Mouse (Mus musculus) stomach, embryonic 14.5 days (tissue): ENCODE measurements around the gene Olfr868. TPM values are rescaled to one million over a fixed set of nuclear protein-coding genes. Genes with fewer than 3 reads are reported as not detected.

Experiments
- ATAC-seq: fragments of 200-750 bp; cut with Nextera tagmentation; 2 replicates; pipeline ENCODE4 v1.8.0; 2017; ENCODE audit warnings: low read depth, moderate TSS enrichment; ENCODE audit not compliant: insufficient number of reproducible peaks, insufficient read depth, low FRiP score
- H3K27ac ChIP-seq: fragments of 300-500 bp; sonication (generic); 2 replicates; pipeline ENCODE4 v1.5.1; 2014; ENCODE audit warnings: mild to moderate bottlenecking, low read length, moderate library complexity, mixed read lengths
- H3K27me3 ChIP-seq: fragments of 300-500 bp; sonication (generic); 2 replicates; pipeline ENCODE4 v1.6.1; 2014; ENCODE audit warnings: low read length, control low read depth, mixed read lengths; ENCODE audit not compliant: control insufficient read depth, insufficient read depth
- H3K36me3 ChIP-seq: fragments of 300-500 bp; sonication (generic); 2 replicates; pipeline ENCODE4 v1.6.1; 2014; ENCODE audit warnings: mild to moderate bottlenecking, control low read depth, low read length, moderate library complexity, mixed read lengths; ENCODE audit not compliant: control insufficient read depth, insufficient read depth
- H3K4me1 ChIP-seq: fragments of 300-500 bp; sonication (generic); 2 replicates; pipeline ENCODE4 v1.6.1; 2014; ENCODE audit warnings: low read length, control low read depth, mixed read lengths; ENCODE audit not compliant: control insufficient read depth, insufficient read depth
- H3K4me2 ChIP-seq: fragments of 300-500 bp; sonication (generic); replicated peaks from 2 replicates; pipeline ENCODE4 v1.6.1; 2014; ENCODE audit warnings: low read depth, low read length, control low read depth
- H3K4me3 ChIP-seq: fragments of 300-500 bp; sonication (generic); 2 replicates; pipeline ENCODE4 v1.5.1; 2014; ENCODE audit warnings: low read depth, low read length, control low read depth
- H3K9ac ChIP-seq: fragments of 300-500 bp; sonication (generic); replicated peaks from 2 replicates; pipeline ENCODE4 v1.6.1; 2014; ENCODE audit warnings: low read depth, mild to moderate bottlenecking, control low read depth, low read length, moderate library complexity, mixed read lengths
- H3K9me3 ChIP-seq: fragments of 300-500 bp; sonication (generic); 2 replicates; pipeline ENCODE4 v1.6.1; 2016; ENCODE audit warnings: low read depth, low read length, control low read depth; ENCODE audit not compliant: control insufficient read depth
- WGBS: fragments of 180-500 bp; shearing (Covaris S2); extraction: QIAGEN DNeasy Blood & Tissue Kit; methylation state at CpG from one replicate; pipeline ENCODE4 v1.1.7; 2014; 5-methylcytosine and 5-hydroxymethylcytosine counted together
- polyA plus RNA-seq: library from polyadenylated mRNA; unstranded; fragments of >200 nt; fragmentation: Nextera tagmentation; extraction: Ambion mirVana; gene quantifications from 2 replicates; pipeline ENCODE4 v1.2.1, GENCODE M21; 2014

The Olfr868 gene
- not detected in 2 replicates for polyA plus RNA-seq

- Histone ChIP-seq H3K9ac (no peak within 1 kb of the TSS), H3K4me1 (no peaks in the 10 kb centered on the region), H3K4me3 (no peak within 1 kb of the TSS), H3K27me3 (no peaks in the 10 kb centered on the region), H3K9me3 (0 out of 2 replicates have a peak, but pooled peaks cover 5% of the 10 kb centered on the region), H3K27ac (no peak within 1 kb of the TSS), H3K36me3 (no peaks in the 10 kb centered on the region), H3K4me2 (no peak within 1 kb of the TSS)
- WGBS: 40% methylated on average over 2 of the region's 2 CpGs
- ATAC-seq: no peak
These were observed at the start of gene Olfr868 for GRCm38 (mm10) chr9:20098326-20098725. Gene Olfr868, plus strand, starts transcription at chr9:20098626.

GRCm38 (mm10) chr9:20057462-20057861, 41.0 kb upstream of the Olfr868 start, which contains the start of gene Olfr867:
Gene Olfr867, minus strand, starts transcription at chr9:20057562.
- H3K9ac ChIP-seq: no peak within 1 kb of the TSS
- ATAC-seq: no peak
- no peak within 1 kb of the TSS for H3K27ac ChIP-seq
- no peaks in the 10 kb centered on the region for H3K27me3 ChIP-seq
- no peaks in the 10 kb centered on the region for H3K36me3 ChIP-seq
- H3K4me1 ChIP-seq: no peaks in the 10 kb centered on the region
- H3K4me3 ChIP-seq: no peak within 1 kb of the TSS
- no peak within 1 kb of the TSS for H3K4me2 ChIP-seq
- 70% methylated on average over 1 of the region's 1 CpGs for WGBS
- H3K9me3 ChIP-seq: no peaks in the 10 kb centered on the region

DNA sequence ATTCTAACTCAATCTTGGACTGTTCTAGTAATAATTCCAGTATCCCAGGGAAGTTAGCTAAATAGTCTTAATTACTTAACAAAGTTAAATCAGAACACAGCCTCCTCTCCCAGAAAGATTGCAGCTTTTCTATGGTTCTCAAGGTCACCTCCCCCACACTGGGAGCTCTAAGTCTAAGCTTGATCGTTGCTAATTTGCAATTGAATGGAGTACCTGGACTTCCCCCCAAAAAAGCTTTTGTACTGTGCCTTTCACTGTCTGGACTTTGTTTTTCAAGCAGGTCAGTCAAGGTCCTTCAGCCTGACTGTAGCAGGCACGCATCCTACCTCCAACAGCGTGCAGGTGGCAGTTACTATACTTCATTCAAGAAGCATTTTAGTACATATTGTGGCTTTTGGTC, 28.2 kb upstream of the Olfr868 start:
- 75% methylated on average over 3 of the region's 3 CpGs for WGBS
- no peak overlapping the region for H3K4me3 ChIP-seq
- H3K27ac ChIP-seq: no peak overlapping the region
- ATAC-seq: no peak
- no peaks in the 10 kb centered on the region for H3K36me3 ChIP-seq
- no peak overlapping the region for H3K9ac ChIP-seq
- H3K4me2 ChIP-seq: no peak overlapping the region
- H3K27me3 ChIP-seq: no peaks in the 10 kb centered on the region
- H3K4me1 ChIP-seq: no peaks in the 10 kb centered on the region
- no peaks in the 10 kb centered on the region for H3K9me3 ChIP-seq

DNA sequence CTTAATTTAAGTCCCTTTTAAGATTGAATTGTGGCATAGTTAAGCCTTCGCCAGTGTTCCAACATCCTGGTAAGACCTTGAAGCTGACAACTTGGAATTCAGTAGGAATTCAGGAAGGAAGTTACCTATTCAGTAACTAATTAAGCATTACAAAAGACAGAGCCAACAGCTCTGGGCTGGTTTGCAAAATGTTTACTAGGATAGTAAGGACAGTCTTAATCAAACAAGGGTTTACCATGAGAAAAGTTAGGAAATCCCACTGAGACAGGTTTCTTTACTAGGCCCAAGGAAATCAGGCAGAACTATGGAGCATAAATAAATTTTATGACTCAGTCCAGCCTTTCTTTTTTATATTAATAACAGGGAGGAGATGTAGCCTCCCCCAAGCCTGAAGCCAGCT, 27.1 kb upstream of the Olfr868 start:
- Histone ChIP-seq H3K4me3 (no peak overlapping the region), H3K4me2 (no peak overlapping the region), H3K27me3 (no peaks in the 10 kb centered on the region), H3K36me3 (no peaks in the 10 kb centered on the region), H3K27ac (no peak overlapping the region), H3K9ac (no peak overlapping the region), H3K9me3 (no peaks in the 10 kb centered on the region), H3K4me1 (no peaks in the 10 kb centered on the region)
- ATAC-seq: no peak
- WGBS: 90% methylated on average over 1 of the region's 1 CpGs

GRCm38 (mm10) chr9:20073523-20074177, 24.8 kb upstream of the Olfr868 start:
- Histone ChIP-seq H3K27me3 (no peaks in the 10 kb centered on the region), H3K4me1 (no peaks in the 10 kb centered on the region), H3K27ac (no peak overlapping the region), H3K9me3 (no peaks in the 10 kb centered on the region; the same call in 1 of the 2 replicates), H3K4me2 (no peak overlapping the region), H3K9ac (no peak overlapping the region), H3K4me3 (no peak overlapping the region), H3K36me3 (no peaks in the 10 kb centered on the region)
- 64% methylated on average over 7 of the region's 7 CpGs for WGBS
- no peak for ATAC-seq

- Histone ChIP-seq H3K36me3 (no peaks in the 10 kb centered on the region), H3K27me3 (no peaks in the 10 kb centered on the region), H3K27ac (no peak within 1 kb of the TSS), H3K4me2 (no peak within 1 kb of the TSS), H3K4me1 (no peaks in the 10 kb centered on the region), H3K4me3 (no peak within 1 kb of the TSS), H3K9me3 (no peaks in the 10 kb centered on the region), H3K9ac (no peak within 1 kb of the TSS)
- 78% methylated on average over 2 of the region's 2 CpGs for WGBS
- ATAC-seq: no peak
These were observed 30.3 kb downstream of the Olfr868 start, which contains the start of gene Olfr869 for GRCm38 (mm10) chr9:20128709-20129108. Gene Olfr869, plus strand, starts transcription at chr9:20129009.

DNA sequence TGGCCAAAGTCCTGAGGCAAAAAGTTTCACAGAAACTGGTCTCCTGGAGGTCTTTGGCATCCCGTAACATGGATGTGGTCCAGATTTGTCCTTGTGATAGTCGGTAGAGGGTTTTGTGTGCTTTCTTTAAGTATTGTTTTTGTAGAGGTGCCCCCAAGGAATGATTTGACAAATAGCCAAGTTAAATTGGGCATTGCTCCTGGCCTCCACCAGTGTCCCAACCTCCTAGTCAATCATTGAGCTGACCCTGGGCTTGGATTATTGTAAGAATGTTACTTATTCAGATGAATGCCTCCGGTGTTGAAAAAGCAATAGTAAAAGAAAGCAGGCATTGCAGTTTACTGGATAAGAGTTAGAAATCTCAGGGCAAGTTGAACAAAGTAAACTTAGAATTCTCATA, 51.3 kb downstream of the Olfr868 start:
- 91% methylated on average over 3 of the region's 3 CpGs for WGBS

More for the DNA sequence above, 51.3 kb downstream of the Olfr868 start:
- Histone ChIP-seq H3K9ac (no peak overlapping the region), H3K4me1 (no peaks in the 10 kb centered on the region), H3K27me3 (no peaks in the 10 kb centered on the region), H3K9me3 (no peaks in the 10 kb centered on the region), H3K36me3 (no peaks in the 10 kb centered on the region), H3K27ac (no peak overlapping the region), H3K4me2 (no peak overlapping the region), H3K4me3 (no peak overlapping the region)
- ATAC-seq: no peak
